Mouse (Mus musculus): ENCODE results near the gene Entpd2. TPM values are rescaled to one million over a fixed set of nuclear protein-coding genes. Genes with fewer than 3 reads are reported as not detected.

Entpd2 gene
- polyA plus RNA-seq, 1 experiment: 0.89 TPM

DNA sequence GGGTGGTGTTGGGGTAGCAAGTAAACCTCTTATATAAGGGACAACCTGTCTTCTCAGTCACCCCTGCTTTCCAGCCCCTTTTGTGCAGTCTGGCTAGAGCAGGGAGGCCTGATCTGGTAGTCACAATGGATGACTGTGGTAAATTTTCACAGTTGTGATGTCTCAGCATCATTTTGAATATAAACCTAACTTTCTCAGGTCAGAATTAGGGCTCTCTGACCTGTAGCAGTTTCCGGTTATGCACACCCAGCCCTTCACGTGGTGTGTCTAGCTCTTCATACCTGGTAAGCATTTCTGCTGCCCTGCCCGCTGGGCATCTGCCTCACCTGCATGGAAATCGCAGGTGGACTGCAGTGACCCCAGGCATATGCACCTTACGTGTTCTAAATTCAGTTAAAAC is 31.6 kb downstream of the Entpd2 start:
- Histone ChIP-seq H3K79me2 (ENCODE audit: control insufficient read depth, insufficient read depth) (no peaks in the 10 kb centered on the region), H3K27me3 (ENCODE audit: control insufficient read depth, insufficient read depth, insufficient read length) (peaks cover 15% of the 10 kb centered on the region), H3K36me3 (ENCODE audit: control insufficient read depth, insufficient read depth) (no peaks in the 10 kb centered on the region), H3ac (ENCODE audit: control insufficient read depth, insufficient read length) (no peak overlapping the region), H3K4me2 (ENCODE audit: low read depth) (no peak overlapping the region), H3K4me3 (no peak overlapping the region)
- TF ChIP-seq POLR2A (IDR thresholded peaks at IDR 0.05; ENCODE audit: insufficient read length, low read depth): no peak

DNA sequence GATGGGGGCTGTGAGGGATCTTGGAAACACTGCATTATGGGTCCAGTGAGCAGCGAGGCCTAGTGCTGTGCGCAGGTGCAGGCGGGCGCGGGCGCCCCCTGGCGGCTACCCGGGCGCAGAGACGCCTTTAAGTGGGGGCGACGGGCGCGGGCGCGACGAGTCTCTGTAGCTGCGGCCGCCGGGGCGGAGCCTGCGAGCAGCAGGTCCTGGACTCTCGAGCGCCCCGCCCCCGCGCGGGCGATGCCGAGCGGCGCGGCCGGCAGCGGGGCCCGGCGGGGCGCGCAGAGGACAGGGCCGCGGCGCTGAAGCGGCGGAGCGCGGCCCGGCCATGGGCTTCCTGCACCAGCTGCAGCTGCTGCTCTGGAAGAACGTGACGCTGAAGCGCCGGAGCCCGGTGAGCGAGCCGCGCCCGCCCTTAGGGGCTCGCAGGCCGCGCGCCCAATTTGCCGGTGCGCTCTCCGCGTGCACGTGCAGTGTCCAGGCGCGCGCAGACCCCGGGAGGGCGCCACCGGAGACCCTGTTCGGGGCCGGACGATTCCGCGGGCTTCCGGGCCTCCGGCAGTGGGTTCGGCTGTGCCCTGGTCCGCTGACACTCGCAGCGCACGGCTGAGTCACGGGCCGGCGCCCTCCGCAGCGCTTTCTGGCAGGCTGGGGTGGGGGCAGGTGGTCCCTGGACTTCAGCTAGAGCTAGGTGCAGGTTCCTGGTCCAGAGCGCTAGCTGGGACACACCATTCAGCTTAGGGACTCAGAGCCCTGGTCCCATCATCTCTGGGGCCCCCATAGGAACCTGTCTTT is 33.0 kb downstream of the Entpd2 start, which contains the start of gene Abca2:
TSS of gene Abca2 (plus strand) at position 262 of the 795 bp plus-strand sequence.
- TF ChIP-seq POLR2AphosphoS2 (IDR thresholded peaks at IDR 0.05; ENCODE audit: insufficient read length, low read depth): peak; percentile 38
- TF ChIP-seq TCF3 (IDR thresholded peaks at IDR 0.05; ENCODE audit: insufficient read length, low read depth): no peak
- no peak for TF ChIP-seq TCF12 (IDR thresholded peaks at IDR 0.05; ENCODE audit: insufficient read depth, poor library complexity, severe bottlenecking)
- TF ChIP-seq REST (IDR thresholded peaks at IDR 0.05; ENCODE audit: insufficient read depth, insufficient read length): no peak
- TF ChIP-seq MYOD1 (IDR thresholded peaks at IDR 0.05; ENCODE audit: control insufficient read depth in 1 of 3, insufficient read length in 2 of 3, low read depth in 2 of 3): peak in 2 of 3 experiments; percentile 55 to 64
- TF ChIP-seq MYOG (IDR thresholded peaks at IDR 0.05; ENCODE audit: control insufficient read depth in 1 of 3, insufficient read depth in 1 of 3, insufficient read length in 2 of 3, low read depth in 2 of 3): peak in 2 of 3 experiments; percentile 28 to 52
- TF ChIP-seq E2F4 (IDR thresholded peaks at IDR 0.05; ENCODE audit: insufficient read depth): no peak
- no peak for TF ChIP-seq USF1 (IDR thresholded peaks at IDR 0.05; ENCODE audit: low read depth)
- no peak for TF ChIP-seq MAX (IDR thresholded peaks at IDR 0.05; ENCODE audit: low read depth)
- TF ChIP-seq CEBPB (IDR thresholded peaks at IDR 0.05; ENCODE audit: insufficient read depth, poor library complexity, severe bottlenecking): no peak
- no peak for TF ChIP-seq SRF (IDR thresholded peaks at IDR 0.05; ENCODE audit: control insufficient read depth, insufficient read length, low read depth)
- TF ChIP-seq POLR2A (IDR thresholded peaks at IDR 0.05; ENCODE audit: insufficient read length, low read depth): peak; percentile 45
- Histone ChIP-seq H3K79me2 (ENCODE audit: control insufficient read depth, insufficient read depth) (no peaks in the 10 kb centered on the region), H3K36me3 (ENCODE audit: control insufficient read depth, insufficient read depth) (no peaks in the 10 kb centered on the region), H3K27me3 (ENCODE audit: control insufficient read depth, insufficient read depth, insufficient read length) (peaks cover 15% of the 10 kb centered on the region), H3ac (ENCODE audit: control insufficient read depth, insufficient read length) (peak within 1 kb of the TSS; percentile 21), H3K4me3 (peak within 1 kb of the TSS; percentile 10), H3K4me2 (ENCODE audit: low read depth) (peak within 1 kb of the TSS; percentile 86)

DNA sequence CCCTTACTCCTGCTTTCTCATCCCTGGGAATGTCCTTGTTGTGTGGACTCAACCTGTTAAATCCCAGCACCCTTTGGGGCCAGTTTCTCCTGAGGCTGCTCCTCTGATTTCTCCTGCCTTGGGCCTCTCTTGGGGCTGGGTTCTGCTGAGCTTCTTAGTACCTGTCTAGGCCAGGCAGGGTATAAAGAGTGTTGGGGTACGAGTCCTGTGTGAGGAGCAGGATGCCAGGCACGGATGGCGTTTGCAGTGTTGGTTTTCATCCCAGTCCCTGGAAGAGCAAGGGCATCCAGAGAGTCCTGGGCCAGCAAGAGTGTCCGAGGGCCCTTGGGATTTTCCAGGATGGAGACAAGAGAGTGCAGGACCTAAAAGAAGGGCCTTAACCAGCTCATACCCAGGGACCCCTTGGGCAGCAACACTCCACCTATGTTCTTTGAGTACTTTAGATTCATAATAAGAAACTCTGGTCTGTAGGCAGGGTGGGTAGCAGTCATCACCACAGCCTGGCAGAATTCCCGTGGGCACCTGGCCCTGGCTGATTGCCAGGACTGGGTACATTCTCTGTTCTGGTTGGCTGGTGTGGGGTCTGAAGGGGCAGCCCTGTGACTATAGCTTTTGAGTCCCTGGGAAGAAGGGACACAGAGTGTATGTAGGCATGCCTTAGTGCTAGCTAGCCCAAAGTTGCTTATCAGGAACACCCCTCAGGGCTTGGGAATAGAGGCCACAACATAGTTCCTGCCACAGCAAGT is 33.9 kb downstream of the Entpd2 start:
- Histone ChIP-seq H3K79me2 (ENCODE audit: control insufficient read depth, insufficient read depth) (no peaks in the 10 kb centered on the region), H3K4me3 (peak overlapping the region; percentile 10), H3ac (ENCODE audit: control insufficient read depth, insufficient read length) (peak overlapping the region; percentile 21), H3K27me3 (ENCODE audit: control insufficient read depth, insufficient read depth, insufficient read length) (peaks cover 15% of the 10 kb centered on the region), H3K36me3 (ENCODE audit: control insufficient read depth, insufficient read depth) (no peaks in the 10 kb centered on the region), H3K4me2 (ENCODE audit: low read depth) (peak overlapping the region; percentile 86)
- TF ChIP-seq SRF (IDR thresholded peaks at IDR 0.05; ENCODE audit: control insufficient read depth, insufficient read length, low read depth) (no peak), TCF3 (IDR thresholded peaks at IDR 0.05; ENCODE audit: insufficient read length, low read depth) (no peak), MAX (IDR thresholded peaks at IDR 0.05; ENCODE audit: low read depth) (no peak), MYOD1 (IDR thresholded peaks at IDR 0.05; ENCODE audit: control insufficient read depth in 1 of 3, insufficient read length in 2 of 3, low read depth in 2 of 3) (no peak), TCF12 (IDR thresholded peaks at IDR 0.05; ENCODE audit: insufficient read depth, poor library complexity, severe bottlenecking) (no peak), POLR2AphosphoS2 (IDR thresholded peaks at IDR 0.05; ENCODE audit: insufficient read length, low read depth) (no peak), USF1 (IDR thresholded peaks at IDR 0.05; ENCODE audit: low read depth) (no peak)

DNA sequence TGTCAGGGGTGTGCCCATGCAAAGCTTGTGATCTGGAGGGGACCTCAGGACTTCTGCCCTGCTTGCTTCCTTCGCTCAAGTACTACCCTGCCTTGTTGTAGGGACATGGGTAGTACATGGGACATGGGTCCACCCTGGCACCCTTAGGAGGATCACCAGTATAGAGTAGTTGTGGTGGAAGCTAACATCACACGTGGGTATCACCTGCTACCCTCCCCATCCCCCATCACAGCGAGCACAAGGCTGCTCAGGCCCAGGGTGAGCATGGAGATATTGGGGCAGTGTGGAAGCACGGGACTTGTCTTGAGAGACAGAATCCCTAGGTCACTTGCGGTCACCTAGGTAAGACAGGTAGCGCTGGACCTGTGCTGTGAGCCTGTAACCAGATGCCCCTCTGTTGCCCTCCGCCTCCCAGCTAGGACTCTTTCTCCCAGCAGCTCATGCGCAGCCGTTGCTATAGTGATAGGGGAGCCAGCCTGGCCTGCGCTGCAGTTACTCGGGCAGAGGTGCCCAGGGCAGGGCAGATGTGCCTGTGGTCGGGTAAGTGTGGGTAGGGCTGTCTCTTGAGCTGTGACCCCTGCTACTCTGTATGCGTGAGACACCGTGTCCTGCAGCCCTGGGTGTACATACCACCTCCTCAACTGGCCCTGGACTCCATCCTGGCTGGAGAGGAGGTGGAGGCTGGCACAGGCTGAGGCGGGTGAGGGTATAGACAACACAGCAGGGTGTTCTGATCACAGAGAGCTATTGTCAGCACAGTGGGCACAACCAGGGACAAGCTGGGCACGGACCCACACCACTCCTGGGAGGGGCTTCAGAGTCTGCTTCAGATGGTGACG is 34.9 kb downstream of the Entpd2 start:
- Histone ChIP-seq H3K27me3 (ENCODE audit: control insufficient read depth, insufficient read depth, insufficient read length) (peaks cover 5% of the 10 kb centered on the region), H3K79me2 (ENCODE audit: control insufficient read depth, insufficient read depth) (no peaks in the 10 kb centered on the region), H3ac (ENCODE audit: control insufficient read depth, insufficient read length) (no peak overlapping the region), H3K4me2 (ENCODE audit: low read depth) (no peak overlapping the region), H3K36me3 (ENCODE audit: control insufficient read depth, insufficient read depth) (no peaks in the 10 kb centered on the region), H3K4me3 (no peak overlapping the region)
- TF ChIP-seq MYOD1 (IDR thresholded peaks at IDR 0.05; ENCODE audit: control insufficient read depth in 1 of 3, insufficient read length in 2 of 3, low read depth in 2 of 3): no peak
- no peak for TF ChIP-seq TCF3 (IDR thresholded peaks at IDR 0.05; ENCODE audit: insufficient read length, low read depth)
- no peak for TF ChIP-seq CEBPB (IDR thresholded peaks at IDR 0.05; ENCODE audit: insufficient read depth, poor library complexity, severe bottlenecking)
- TF ChIP-seq E2F4 (IDR thresholded peaks at IDR 0.05; ENCODE audit: insufficient read depth): no peak
- TF ChIP-seq MAX (IDR thresholded peaks at IDR 0.05; ENCODE audit: low read depth): no peak
- no peak for TF ChIP-seq MYOG (IDR thresholded peaks at IDR 0.05; ENCODE audit: control insufficient read depth in 1 of 3, insufficient read depth in 1 of 3, insufficient read length in 2 of 3, low read depth in 2 of 3)
- TF ChIP-seq TCF12 (IDR thresholded peaks at IDR 0.05; ENCODE audit: insufficient read depth, poor library complexity, severe bottlenecking): no peak
- TF ChIP-seq SRF (IDR thresholded peaks at IDR 0.05; ENCODE audit: control insufficient read depth, insufficient read length, low read depth): no peak
- no peak for TF ChIP-seq USF1 (IDR thresholded peaks at IDR 0.05; ENCODE audit: low read depth)
- TF ChIP-seq POLR2AphosphoS2 (IDR thresholded peaks at IDR 0.05; ENCODE audit: insufficient read length, low read depth): no peak
- TF ChIP-seq POLR2A (IDR thresholded peaks at IDR 0.05; ENCODE audit: insufficient read length, low read depth): no peak
- TF ChIP-seq REST (IDR thresholded peaks at IDR 0.05; ENCODE audit: insufficient read depth, insufficient read length): no peak

All from myocyte (in vitro differentiated cells).